Mouse (Mus musculus) left cerebral cortex, postnatal 25 days (tissue): ENCODE data around the gene BC048679. TPM values are rescaled to one million over a fixed set of nuclear protein-coding genes. Genes with fewer than 3 reads are reported as not detected.

Source experiments
- DNase-seq, 2 experiments: peaks; one replicate each; pipeline ENCODE4 v3.0.0; 2022; ENCODE audit warnings: low spot score in 2 of 2, mixed read lengths in 1 of 2
- intact Hi-C: fragments of 180-260 bp; cut with DNase I; formaldehyde crosslinking; loops from one replicate; pipeline ENCODE4 v1.15.1; 2025
- total RNA-seq, 2 experiments: library from RNA; stranded (reverse); gene quantifications; 2 replicates each; pipeline ENCODE4 v1.2.3; 2021

Gene BC048679
- not detected for total RNA-seq

DNA sequence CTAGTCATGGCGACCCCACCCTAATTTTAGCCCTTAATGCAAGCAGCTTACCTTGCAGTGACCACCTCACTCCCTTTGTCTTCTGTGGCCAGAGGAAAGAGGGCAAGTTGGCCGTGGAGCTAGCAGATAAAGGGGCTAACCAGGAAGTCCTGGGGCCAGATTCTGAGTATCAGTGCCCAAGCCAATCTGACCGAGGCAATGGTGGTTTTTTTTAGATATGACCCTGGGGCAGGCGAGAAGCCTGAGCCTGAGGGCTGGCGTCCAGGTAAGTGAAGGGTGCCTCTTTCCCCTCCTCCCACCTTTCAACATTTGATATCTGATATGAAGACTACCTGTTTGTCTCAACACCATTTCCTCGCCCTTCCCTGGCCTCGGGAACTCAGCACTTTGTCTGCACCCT is at the start of gene BC048679:
BC048679 (minus strand) TSS at position 101 of the 400 bp plus-strand sequence.
- no peak for DNase-seq
- intact Hi-C loops: no loop called here

DNA sequence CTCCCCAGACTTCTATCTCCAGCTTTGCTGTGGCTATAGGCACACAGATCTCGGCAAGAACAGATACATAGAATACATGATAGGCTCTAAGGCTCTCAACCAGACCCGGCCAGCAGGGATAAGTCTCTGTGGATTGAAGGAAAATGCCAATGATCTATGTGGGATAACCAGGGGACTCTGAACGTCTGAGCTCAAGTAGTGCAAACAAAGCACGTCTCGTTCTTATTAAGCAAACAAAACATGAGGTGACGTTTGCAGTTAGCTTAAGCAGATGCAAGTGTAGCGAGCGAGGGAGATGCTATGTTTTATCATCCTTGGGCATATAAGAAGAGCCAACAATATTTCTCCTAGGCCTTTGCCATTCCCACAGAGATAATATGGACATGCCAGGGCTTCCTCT is 44.9 kb upstream of the BC048679 start:
- DNase-seq: no peak
- intact Hi-C loops: no loop called here

DNA sequence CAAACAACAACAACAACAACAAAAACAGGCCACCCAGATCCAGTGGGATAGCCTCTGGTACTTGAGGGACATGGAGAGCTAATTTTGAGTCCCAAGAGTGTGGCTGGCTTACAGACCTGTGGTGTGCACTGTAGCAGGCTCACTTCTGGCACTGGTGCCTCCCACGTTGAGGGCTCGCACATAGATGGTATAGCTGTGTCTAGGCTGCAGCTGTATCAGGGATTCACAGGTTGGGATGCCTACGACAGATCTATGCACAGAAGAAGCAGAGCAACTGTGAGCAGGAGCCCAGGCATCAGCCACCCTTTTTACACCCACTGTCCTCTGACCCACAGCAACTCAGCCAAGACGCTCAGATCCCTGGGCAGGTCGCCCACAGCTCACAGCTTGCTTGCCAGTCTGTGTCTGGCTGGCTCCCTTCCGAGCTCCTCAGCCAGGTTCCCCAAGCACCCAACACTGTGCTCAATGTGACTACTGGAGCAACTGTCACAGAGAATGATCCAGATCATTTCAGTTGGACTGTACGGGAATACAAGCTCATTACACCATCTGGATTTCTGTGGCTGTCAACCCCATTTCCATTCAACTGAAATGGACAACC is 43.9 kb upstream of the BC048679 start:
- intact Hi-C loops: no loop called here
- DNase-seq: peak; percentile 53 to 81

DNA sequence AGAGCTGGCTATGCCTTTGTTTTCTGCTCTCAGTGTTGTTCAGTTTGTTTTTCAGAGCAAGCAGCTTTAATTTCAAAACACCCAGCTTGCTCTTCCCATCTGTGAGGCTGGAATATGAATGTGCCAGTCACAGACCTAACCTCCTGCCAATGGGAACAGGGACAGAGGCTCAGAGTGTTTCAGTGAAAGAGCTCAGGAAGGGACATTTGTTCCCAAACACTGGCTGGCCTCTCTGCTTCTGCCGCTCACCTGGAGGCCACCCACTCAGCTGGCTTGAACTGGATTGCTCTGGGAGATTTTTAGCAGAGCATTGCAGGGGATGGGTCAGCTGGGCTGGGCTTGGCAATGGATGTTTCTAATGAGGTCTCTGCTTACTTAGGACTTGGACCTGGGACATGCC is 42.9 kb upstream of the BC048679 start:
- DNase-seq: peak in 1 of 2 experiments; percentile 32
- intact Hi-C loops: no loop called here

DNA sequence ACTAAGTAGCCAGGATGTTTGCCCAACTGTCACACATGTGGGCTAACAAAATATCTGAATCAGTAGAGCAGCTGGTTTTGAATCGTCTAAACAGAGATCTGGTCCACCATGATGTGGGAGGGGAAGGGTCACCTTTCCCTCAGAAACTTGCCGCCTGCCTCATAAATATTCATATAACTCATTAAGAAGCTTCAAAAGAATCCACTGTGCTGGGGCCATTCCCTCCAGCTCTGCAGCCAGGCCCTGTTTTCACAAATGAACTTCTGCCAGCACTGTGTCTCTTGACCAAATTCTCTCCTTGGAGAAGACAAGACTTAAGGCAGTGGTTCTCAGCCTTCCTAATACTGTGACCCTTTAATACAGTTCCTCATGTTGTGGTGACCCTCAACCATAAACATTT is 41.5 kb upstream of the BC048679 start:
- intact Hi-C loops: no loop called here
- peak in 1 of 2 experiments; percentile 32 for DNase-seq

DNA sequence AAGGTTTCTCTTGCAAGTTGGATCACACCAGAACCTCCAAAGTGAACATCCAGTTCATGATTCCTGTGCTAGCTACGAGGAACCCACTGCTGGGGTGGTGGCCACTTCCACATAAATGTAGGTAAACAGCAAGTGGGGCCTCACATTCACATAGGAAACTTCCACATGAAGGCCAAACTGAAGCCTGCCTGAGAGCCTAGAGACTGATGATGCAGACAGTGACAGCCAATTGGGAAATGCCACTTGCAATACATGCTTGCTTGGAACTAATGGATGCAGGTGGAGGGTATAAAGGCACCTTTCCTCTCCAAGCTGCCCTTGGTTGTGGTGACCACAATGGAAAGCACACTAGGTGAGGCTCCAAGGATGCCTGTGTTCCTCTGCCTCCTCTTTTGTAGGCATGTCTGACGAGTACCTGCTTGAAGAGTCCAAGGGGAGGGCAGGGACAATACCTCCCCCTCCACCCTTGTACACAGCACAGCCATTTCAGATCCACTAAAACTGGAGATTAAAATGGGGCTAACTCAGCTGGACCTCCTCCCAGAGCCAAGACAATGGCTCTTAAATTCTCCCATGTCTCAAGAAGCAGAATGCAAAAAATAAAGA is 40.1 kb upstream of the BC048679 start:
- intact Hi-C loops: no loop called here
- DNase-seq: peak; percentile 39 to 41

DNA sequence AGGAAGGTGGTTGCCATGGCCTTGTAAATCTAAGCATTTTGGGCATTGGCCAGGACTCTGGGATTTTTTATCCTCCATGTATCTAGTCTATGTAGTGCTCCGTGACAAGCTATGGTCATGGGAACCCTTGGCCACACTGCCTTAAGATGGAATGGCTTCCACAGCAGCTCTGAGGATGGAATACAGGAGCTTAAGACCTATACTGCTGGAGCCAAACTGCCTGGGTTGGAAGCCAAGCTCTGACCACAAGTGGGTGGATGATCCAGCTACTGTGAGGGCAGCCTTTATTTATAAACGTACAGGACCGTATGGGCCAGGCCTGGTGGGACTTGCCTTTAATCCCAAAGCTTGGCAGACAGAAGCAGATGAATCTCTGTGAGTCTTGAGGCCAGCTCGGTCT is 38.4 kb upstream of the BC048679 start:
- intact Hi-C loops: no loop called here
- DNase-seq: no peak

DNA sequence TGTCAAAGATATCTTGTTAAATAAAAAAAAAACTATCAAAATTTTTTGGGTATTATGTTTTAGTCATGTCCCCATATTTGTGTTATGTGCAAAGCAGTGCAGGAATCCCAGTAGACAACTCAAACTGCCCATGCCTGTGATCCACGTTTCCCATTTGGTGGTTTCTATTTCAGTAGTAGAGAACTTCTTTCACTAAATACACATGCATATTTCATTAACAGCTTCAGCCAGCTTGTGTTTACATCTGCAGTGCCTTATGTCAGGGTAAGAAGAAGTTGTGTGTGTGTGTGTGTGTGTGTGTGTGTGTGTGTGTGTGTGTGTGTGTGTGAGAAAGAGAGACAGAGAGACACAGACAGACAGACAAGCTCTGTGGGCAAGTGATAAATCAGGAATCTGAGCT is 33.4 kb upstream of the BC048679 start:
- peak in 1 of 2 experiments; percentile 28 for DNase-seq
- intact Hi-C loops: no loop called here

DNA sequence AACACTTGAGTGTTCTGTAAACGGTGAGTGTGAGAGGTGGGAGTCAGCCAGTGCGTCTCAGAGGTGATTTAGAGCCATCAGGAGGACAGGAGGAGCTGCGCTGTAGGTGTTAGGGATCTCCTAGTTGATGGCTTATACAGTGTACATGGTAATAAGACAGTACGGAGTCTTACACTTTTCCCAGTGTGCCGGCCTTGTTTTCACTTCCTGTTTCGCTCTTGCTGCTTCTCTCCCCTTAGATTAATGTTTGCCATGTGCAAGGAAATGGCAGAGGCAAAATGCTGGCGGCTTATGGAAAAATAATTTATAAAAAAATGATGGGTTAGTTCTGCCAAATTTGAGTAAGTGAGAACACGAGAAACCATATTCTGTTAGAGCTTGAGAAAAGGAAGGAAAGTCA is 30.8 kb upstream of the BC048679 start:
- intact Hi-C loops: no loop called here
- DNase-seq: no peak

DNA sequence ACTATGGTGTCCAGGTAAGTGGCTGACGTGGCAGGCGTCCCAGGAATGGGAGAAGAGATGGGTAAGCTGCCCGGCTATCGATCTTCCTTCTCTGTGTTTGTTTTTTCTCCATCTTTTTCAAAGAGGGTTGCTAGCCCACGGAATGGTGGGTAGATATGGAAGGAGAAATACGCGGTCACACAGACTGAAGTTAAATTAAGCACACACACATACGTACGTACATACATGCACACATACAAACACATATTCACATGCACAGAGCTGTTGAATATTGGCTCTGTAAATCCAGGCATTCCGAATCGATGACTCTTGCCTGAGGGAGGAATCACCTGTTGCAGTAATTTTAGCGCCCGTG is 25.6 kb upstream of the BC048679 start:
- DNase-seq: no peak
- intact Hi-C loops: loop anchor here (2.0 kb wide), 2 partner anchors 47 to 69 kb away; partner anchors contain the start of genes Cpeb1 and Whamm

DNA sequence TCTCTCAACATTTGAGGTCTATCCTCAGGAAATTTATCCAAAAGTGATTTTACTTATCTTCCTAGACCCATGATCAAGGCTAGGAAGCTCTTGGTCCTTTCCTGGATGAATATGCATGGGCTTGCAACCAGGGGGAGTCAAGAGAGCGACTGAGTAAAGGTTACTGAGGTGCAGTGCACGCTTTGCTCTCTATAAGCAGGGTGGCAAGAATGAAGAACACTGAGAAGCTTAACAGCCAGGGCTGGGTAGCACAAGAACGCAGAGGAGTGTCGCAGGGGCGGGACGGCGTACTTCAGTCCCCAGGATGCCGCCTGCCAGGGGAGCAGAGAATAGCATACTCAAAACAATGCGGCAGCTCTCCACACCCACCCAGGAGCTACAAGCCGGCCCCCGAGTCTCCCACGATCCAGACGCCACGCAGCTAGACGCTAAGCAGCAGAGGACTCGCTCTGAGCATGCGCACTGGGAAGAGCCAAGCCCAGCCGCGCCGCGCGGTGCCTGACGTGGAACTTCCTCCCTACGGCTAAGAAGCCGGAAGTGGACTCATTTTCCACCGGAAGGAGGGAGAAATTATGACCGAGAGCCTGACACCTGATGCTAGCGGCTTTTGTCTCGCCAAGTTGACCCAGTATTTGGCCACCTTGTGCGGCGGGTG is 25.1 kb upstream of the BC048679 start:
- peak; percentile 89 to 94 for DNase-seq
- intact Hi-C loops: loop anchor here (2.0 kb wide), 2 partner anchors 48 to 68 kb away; partner anchors contain the start of genes Cpeb1 and Whamm

DNA sequence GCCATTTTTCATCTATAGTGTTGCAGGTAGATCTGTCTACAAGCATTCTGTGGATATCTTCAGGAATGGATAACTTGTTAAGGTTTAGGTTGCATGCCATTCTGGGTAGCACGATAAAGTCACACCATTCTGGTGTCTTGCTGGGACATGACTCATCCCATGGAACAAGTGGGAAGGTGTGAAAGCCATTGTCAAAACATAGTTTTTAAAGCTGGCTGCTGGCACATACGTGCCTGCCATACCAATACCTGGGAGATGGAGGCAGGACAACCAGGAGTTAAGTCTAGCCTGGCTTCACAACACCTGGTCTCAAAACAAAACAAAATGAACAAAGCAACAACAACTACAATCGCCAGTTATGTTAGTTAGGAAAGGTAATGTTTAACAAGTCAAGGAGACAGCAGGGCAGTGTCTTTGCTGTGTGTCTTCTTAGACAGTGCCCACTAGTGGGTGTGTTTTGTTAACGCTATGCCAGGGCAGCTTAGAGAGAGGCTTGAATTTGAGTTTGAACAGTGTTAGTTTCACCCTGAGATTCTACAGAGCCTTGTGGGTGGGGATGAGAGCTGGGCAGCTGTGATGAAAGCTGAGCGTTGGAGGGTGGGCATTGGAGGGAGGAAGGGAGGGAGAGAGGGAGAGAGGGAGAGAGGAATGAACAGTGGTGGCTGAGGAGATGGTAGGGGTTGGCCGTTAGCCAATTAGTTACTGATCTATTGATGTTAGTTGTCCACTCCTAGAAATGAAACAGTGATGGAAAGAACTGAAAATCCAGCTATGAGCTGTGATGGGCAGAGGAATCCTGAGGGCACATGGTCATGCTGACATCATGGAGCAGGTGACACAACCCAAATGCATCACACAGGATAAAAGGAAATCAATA is 18.3 kb upstream of the BC048679 start:
- peak; percentile 23 to 80 for DNase-seq
- intact Hi-C loops: no loop called here

DNA sequence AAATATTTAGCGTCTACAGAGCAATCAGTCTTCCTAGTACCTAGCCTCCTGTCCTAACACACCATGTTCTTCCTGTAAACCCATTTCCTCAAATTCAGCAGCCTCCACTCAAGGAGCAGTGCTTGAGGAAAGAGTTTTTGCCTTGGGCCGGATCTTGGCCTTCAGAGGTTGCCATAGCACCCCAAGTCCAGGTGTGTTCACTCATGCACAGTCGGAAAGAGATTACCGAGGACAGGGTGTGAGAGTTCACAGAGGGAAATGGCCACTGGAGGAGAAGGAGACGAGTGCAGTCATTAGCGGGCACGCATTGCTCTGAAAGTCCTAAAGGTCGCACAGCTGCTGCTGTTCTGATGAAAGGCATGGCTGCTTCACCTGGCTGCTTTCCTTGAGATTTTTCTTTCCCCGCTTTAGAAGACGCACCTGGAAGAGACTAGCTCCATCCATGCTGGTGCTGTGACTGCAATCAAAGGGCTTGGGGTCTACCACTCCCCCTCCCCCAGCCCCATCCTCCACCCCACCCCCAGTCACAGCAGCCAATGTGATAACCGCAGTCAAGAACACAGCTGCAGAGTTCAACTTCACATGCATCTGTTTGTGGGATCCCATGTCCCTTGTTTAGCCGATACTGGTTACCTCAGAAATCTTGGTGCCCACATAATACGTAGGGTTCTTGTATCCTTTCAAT is 17.0 kb upstream of the BC048679 start:
- intact Hi-C loops: no loop called here
- no peak for DNase-seq

DNA sequence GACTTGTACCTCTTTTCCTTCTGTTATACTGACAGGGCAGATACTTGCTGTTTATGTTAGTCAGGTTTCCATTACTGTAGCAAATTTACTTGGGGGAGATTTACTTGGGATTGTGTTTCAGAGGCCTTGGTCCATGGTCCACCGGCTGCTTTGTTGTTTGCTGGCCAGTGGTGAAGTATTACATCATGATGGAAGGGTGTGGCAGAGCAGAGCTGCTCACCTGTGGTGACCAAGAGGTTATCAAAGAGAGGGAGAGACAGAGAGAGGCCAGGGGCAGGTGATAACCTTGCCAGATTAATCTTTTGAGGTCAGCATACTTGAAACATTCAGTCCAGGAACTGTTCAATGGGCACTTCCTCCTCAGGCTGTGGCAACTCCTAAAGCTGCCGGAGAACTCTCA is 3.0 kb upstream of the BC048679 start:
- intact Hi-C loops: no loop called here
- no peak for DNase-seq

DNA sequence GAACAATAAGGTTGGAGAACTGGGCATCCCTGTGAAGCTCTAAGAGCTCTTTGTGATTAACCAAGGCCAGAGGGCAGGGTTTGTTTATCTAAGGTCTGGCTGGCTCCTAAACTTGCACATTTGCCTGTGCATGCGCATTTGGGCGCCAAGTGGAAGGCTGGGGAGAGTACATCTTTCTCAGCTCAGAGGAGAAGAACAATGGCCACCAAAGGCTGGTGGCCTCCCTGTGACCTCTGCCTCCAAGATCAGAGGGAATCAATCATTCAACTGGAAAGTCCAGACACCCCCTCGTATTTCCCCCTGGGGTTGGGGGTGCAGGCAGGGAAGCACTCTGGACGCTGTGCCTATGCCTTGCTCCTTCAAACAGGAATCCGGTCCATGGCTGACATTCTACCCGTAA is 910 bp downstream of the BC048679 start:
- no peak for DNase-seq
- intact Hi-C loops: no loop called here

DNA sequence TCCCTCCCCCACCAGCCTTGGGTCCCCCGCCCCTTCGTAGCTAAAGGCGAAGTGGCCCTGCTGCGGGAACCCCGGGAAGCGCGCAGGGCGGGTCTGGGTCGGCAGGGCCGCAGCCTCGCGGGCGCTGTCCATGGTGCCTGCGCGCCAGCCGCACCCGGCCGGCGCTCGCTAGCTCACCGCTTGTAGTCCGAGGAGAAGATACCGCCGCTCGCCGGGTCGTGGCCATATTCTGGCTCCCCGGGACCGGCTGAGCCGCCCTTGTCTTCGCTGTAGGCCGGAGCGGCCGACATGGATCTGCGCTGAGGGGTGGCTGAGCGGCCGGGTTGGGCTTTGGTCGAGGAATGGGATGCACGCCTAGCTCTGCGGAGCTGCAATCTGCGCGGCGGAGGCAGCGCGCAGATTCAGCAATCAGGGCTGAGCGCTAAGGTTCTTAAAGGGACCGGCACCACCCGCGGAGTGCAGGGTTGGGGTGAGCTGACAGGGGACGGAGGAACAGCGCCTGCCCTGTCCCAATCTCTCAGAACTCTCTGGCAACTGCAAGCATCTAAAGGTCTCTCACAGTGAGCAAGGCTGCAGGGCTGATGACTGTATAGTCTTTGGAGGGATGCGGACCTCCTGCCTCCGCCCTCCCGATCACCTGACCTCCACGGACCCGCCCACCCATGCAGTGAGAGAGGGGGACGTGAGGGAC is 4.6 kb downstream of the BC048679 start, which contains the start of gene Ap3b2:
Ap3b2 (minus strand) TSS at position 595 of the 691 bp plus-strand sequence.
- DNase-seq: peak; percentile 83 to 84
- intact Hi-C loops: loop anchor here (2.0 kb wide), 2 partner anchors 39 to 77 kb away; partner anchors contain the start of genes Cpeb1 and Whamm

DNA sequence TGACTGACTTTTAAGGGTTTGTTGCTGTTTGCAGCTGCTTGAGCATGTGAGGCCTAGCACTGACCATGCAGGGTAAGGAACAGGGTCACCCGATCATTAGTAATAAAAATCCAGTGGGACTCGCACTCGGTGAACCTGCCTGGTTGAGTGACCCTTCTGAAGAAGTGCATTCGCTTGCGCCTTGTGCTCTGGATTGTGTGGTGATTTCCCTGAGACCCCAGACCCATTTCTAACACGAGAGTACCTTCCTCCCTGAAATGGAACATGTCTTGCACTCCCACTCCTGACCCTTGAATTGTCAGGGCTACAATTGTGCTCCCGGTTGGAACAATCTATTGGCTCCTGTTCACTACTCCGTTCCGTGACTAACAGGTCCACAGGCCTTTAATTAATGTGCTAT is 5.5 kb downstream of the BC048679 start:
- intact Hi-C loops: loop anchor here (2.0 kb wide), 2 partner anchors 38 to 78 kb away; partner anchors contain the start of genes Cpeb1 and Whamm
- DNase-seq: no peak

DNA sequence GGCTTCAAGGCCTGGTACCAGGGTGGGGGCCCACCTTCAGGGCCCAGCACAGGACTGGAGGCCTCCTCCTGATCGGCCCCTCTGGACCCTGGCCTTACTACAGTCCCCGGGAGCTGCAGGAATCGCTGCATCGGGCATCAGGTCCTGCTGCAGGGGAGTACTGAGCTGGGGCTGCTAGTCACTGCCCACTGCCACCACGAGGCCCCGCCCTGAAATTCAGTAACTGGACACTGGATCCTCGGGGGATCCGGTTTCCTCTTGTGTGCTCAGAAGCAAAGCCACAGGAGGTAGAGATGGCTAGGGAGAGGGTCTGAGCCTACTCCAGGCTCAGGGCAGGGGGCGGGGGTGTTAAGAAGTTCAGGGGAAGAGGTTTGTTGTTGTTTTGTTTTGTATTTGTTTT is 8.4 kb downstream of the BC048679 start:
- DNase-seq: no peak
- intact Hi-C loops: no loop called here

DNA sequence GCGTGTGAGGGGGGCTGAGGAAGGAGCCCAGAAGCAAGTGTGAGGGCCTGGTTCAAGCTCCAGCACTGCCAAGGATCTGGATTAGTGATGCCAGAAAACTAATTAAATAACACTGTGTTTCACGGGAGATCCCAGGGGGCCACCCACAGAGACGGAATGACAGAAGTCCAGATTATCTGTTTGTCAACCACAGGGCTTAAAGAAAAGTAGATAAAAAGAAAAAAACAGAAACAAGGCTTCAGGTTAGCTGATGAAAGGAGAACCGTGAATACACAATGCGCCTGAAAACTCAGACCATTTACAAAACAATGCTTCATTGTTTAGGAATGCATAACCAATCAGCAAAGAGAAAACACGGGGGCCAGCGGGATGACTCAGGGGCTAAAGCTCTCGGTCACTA is 17.3 kb downstream of the BC048679 start:
- DNase-seq: no peak
- intact Hi-C loops: no loop called here
